Mouse (Mus musculus): ENCODE measurements around the gene Sntb2. TPM values are rescaled to one million over a fixed set of nuclear protein-coding genes. Genes with fewer than 3 reads are reported as not detected.

Gene Sntb2
- polyA plus RNA-seq, 1 experiment from 2014 or later: 1.3 TPM

GRCm38 (mm10) chr8:107040632-107041031, 105.1 kb downstream of the Sntb2 start:
- no peak overlapping the region for H3K4me2 ChIP-seq
- WGBS (ENCODE audit: insufficient replicate concordance): 50% methylated on average over 7 of the region's 7 CpGs
- no peak overlapping the region for H3K9ac ChIP-seq
- H3K27me3 ChIP-seq: no peaks in the 10 kb centered on the region
- H3K4me1 ChIP-seq (replicated peaks): no peaks in the 10 kb centered on the region
- ATAC-seq (ENCODE audit: insufficient read depth): no peak
- H3K9me3 ChIP-seq (replicated peaks): no peaks in the 10 kb centered on the region
- peaks cover 78% of the 10 kb centered on the region for H3K36me3 ChIP-seq (replicated peaks)
- H3K27ac ChIP-seq (replicated peaks): no peak overlapping the region
- no peak overlapping the region for H3K4me3 ChIP-seq (replicated peaks)

- no peak for ATAC-seq (ENCODE audit: insufficient read depth)
- Histone ChIP-seq H3K27me3 (no peaks in the 10 kb centered on the region), H3K9me3 (replicated peaks) (no peaks in the 10 kb centered on the region), H3K27ac (replicated peaks) (no peak overlapping the region), H3K4me3 (replicated peaks) (no peak overlapping the region), H3K36me3 (replicated peaks) (peaks cover 82% of the 10 kb centered on the region), H3K9ac (no peak overlapping the region), H3K4me1 (replicated peaks) (peaks cover 32% of the 10 kb centered on the region), H3K4me2 (no peak overlapping the region)
- WGBS (ENCODE audit: insufficient replicate concordance): 85% methylated on average over 6 of the region's 6 CpGs
Observed at GRCm38 (mm10) chr8:107045478-107045877, 109.9 kb downstream of the Sntb2 start.

GRCm38 (mm10) chr8:107046976-107047375, 111.4 kb downstream of the Sntb2 start:
- no peak for ATAC-seq (ENCODE audit: insufficient read depth)
- Histone ChIP-seq H3K36me3 (replicated peaks) (peaks cover 82% of the 10 kb centered on the region), H3K9ac (no peak overlapping the region), H3K9me3 (replicated peaks) (no peaks in the 10 kb centered on the region), H3K4me1 (replicated peaks) (peaks cover 32% of the 10 kb centered on the region), H3K27ac (replicated peaks) (no peak overlapping the region), H3K27me3 (no peaks in the 10 kb centered on the region), H3K4me2 (peak overlapping the region; percentile 90), H3K4me3 (replicated peaks) (no peak overlapping the region)
- WGBS (ENCODE audit: insufficient replicate concordance): 65% methylated on average over 5 of the region's 5 CpGs

GRCm38 (mm10) chr8:107048061-107048941, 112.8 kb downstream of the Sntb2 start, which contains the start of gene Pdf:
Gene Pdf, minus strand, starts transcription at chr8:107048614.
- H3K27ac ChIP-seq (replicated peaks): peak within 1 kb of the TSS; percentile 83

GRCm38 (mm10) chr8:107049480-107049879, 113.9 kb downstream of the Sntb2 start:
- WGBS (ENCODE audit: insufficient replicate concordance): 75% methylated on average over 4 of the region's 4 CpGs
- H3K27ac ChIP-seq (replicated peaks): peak overlapping the region; percentile 83; the same call in 1 of the 2 replicates
- H3K4me1 ChIP-seq (replicated peaks): peaks cover 32% of the 10 kb centered on the region
- peak overlapping the region; percentile 90 for H3K4me2 ChIP-seq
- H3K27me3 ChIP-seq: no peaks in the 10 kb centered on the region
- ATAC-seq (ENCODE audit: insufficient read depth): no peak
- no peak overlapping the region for H3K9ac ChIP-seq
- peaks cover 82% of the 10 kb centered on the region for H3K36me3 ChIP-seq (replicated peaks)
- peak overlapping the region; percentile 73; the same call in 1 of the 2 replicates for H3K4me3 ChIP-seq (replicated peaks)
- no peaks in the 10 kb centered on the region for H3K9me3 ChIP-seq (replicated peaks)

More at GRCm38 (mm10) chr8:107048061-107048941, 112.8 kb downstream of the Sntb2 start, which contains the start of gene Pdf:
- peak; percentile 75 for ATAC-seq (ENCODE audit: insufficient read depth)
- Histone ChIP-seq H3K4me2 (peak within 1 kb of the TSS; percentile 90), H3K4me3 (replicated peaks) (peak within 1 kb of the TSS; percentile 73), H3K27me3 (no peaks in the 10 kb centered on the region), H3K4me1 (replicated peaks) (peaks cover 32% of the 10 kb centered on the region), H3K9ac (peak within 1 kb of the TSS; percentile 70), H3K9me3 (replicated peaks) (no peaks in the 10 kb centered on the region), H3K36me3 (replicated peaks) (peaks cover 82% of the 10 kb centered on the region)
- WGBS (ENCODE audit: insufficient replicate concordance): under 1% methylated on average over 87 of the region's 87 CpGs

GRCm38 (mm10) chr8:107052046-107052445, 116.5 kb downstream of the Sntb2 start:
- ATAC-seq (ENCODE audit: insufficient read depth): no peak

GRCm38 (mm10) chr8:107056076-107056972, 120.8 kb downstream of the Sntb2 start, which contains the start of the genes Cog8 and Nip7:
Gene Cog8, minus strand, starts transcription at chr8:107056689.
Gene Nip7, plus strand, starts transcription at chr8:107056877.
- Histone ChIP-seq H3K9ac (peak within 1 kb of the TSS; percentile 88), H3K27ac (replicated peaks) (peak within 1 kb of the TSS; percentile 89), H3K4me1 (replicated peaks) (peaks cover 32% of the 10 kb centered on the region), H3K9me3 (replicated peaks) (no peaks in the 10 kb centered on the region), H3K4me3 (replicated peaks) (peak within 1 kb of the TSS; percentile 100), H3K4me2 (peak within 1 kb of the TSS; percentile 81), H3K27me3 (no peaks in the 10 kb centered on the region), H3K36me3 (replicated peaks) (peaks cover 50% of the 10 kb centered on the region)
- WGBS (ENCODE audit: insufficient replicate concordance): under 1% methylated on average over 88 of the region's 88 CpGs
- ATAC-seq (ENCODE audit: insufficient read depth): peak; percentile 90

More at GRCm38 (mm10) chr8:107052046-107052445, 116.5 kb downstream of the Sntb2 start:
- Histone ChIP-seq H3K9ac (no peak overlapping the region), H3K9me3 (replicated peaks) (no peaks in the 10 kb centered on the region), H3K4me2 (no peak overlapping the region), H3K36me3 (replicated peaks) (peaks cover 63% of the 10 kb centered on the region), H3K27me3 (no peaks in the 10 kb centered on the region), H3K27ac (replicated peaks) (no peak overlapping the region), H3K4me3 (replicated peaks) (no peak overlapping the region), H3K4me1 (replicated peaks) (peaks cover 45% of the 10 kb centered on the region)
- WGBS (ENCODE audit: insufficient replicate concordance): 87% methylated on average over 8 of the region's 8 CpGs

GRCm38 (mm10) chr8:107056973-107057369, 121.4 kb downstream of the Sntb2 start:
- H3K9ac ChIP-seq: peak overlapping the region; percentile 60
- WGBS (ENCODE audit: insufficient replicate concordance): under 1% methylated on average over 33 of the region's 33 CpGs
- ATAC-seq (ENCODE audit: insufficient read depth): peak; percentile 40
- peak overlapping the region; percentile 89 for H3K27ac ChIP-seq (replicated peaks)
- H3K4me3 ChIP-seq (replicated peaks): peak overlapping the region; percentile 100
- no peaks in the 10 kb centered on the region for H3K9me3 ChIP-seq (replicated peaks)
- peak overlapping the region; percentile 81 for H3K4me2 ChIP-seq
- H3K4me1 ChIP-seq (replicated peaks): peaks cover 32% of the 10 kb centered on the region
- peaks cover 44% of the 10 kb centered on the region for H3K36me3 ChIP-seq (replicated peaks)
- H3K27me3 ChIP-seq: no peaks in the 10 kb centered on the region

GRCm38 (mm10) chr8:107062613-107063012, 127.1 kb downstream of the Sntb2 start:
- H3K27ac ChIP-seq (replicated peaks): no peak overlapping the region
- 85% methylated on average over 1 of the region's 1 CpGs for WGBS (ENCODE audit: insufficient replicate concordance)
- H3K36me3 ChIP-seq (replicated peaks): peaks cover 12% of the 10 kb centered on the region
- H3K4me1 ChIP-seq (replicated peaks): peaks cover 14% of the 10 kb centered on the region
- H3K9me3 ChIP-seq (replicated peaks): no peaks in the 10 kb centered on the region
- H3K4me2 ChIP-seq: no peak overlapping the region
- no peaks in the 10 kb centered on the region for H3K27me3 ChIP-seq
- no peak for ATAC-seq (ENCODE audit: insufficient read depth)
- no peak overlapping the region for H3K4me3 ChIP-seq (replicated peaks)
- H3K9ac ChIP-seq: no peak overlapping the region

GRCm38 (mm10) chr8:107065511-107066496, 130.3 kb downstream of the Sntb2 start, which contains the start of gene Tmed6:
Gene Tmed6, minus strand, starts transcription at chr8:107065644.
- ATAC-seq (ENCODE audit: insufficient read depth): peak; percentile 73
- H3K9me3 ChIP-seq (replicated peaks): no peaks in the 10 kb centered on the region
- no peak within 1 kb of the TSS for H3K27ac ChIP-seq (replicated peaks)
- 44% methylated on average over 17 of the region's 17 CpGs for WGBS (ENCODE audit: insufficient replicate concordance)
- no peaks in the 10 kb centered on the region for H3K27me3 ChIP-seq
- no peak within 1 kb of the TSS for H3K9ac ChIP-seq
- H3K4me2 ChIP-seq: no peak within 1 kb of the TSS
- H3K36me3 ChIP-seq (replicated peaks): peaks cover 19% of the 10 kb centered on the region
- peaks cover 4% of the 10 kb centered on the region for H3K4me1 ChIP-seq (replicated peaks)
- no peak within 1 kb of the TSS for H3K4me3 ChIP-seq (replicated peaks)

Measured in liver, embryonic 15.5 days (tissue).